Mouse (Mus musculus) kidney, adult 10 weeks (tissue): ENCODE results near the gene Tmem35b. TPM values are rescaled to one million over a fixed set of nuclear protein-coding genes. Genes with fewer than 3 reads are reported as not detected.

Experiments used
- polyA plus RNA-seq: library from polyadenylated mRNA; stranded (reverse); fragments of 350-450 nt; fragmentation: Illumina TruSeq; extraction: RNeasy Lipid Tissue Mini Kit (QIAGEN cat#74804); gene quantifications from one replicate; pipeline ENCODE4 v1.2.3, GENCODE M21; 2014; ENCODE audit warnings: low read depth, low replicate concordance

Gene Tmem35b
- polyA plus RNA-seq = 24.9 TPM

GRCm38 (mm10) chr4:127123391-127123790, at the start of gene Tmem35b:
Tmem35b (plus strand) TSS chr4:127123691.

GRCm38 (mm10) chr4:127076875-127077548, 46.5 kb upstream of the Tmem35b start, which contains the start of gene Zmym6:
Zmym6 (plus strand) TSS chr4:127077383.

GRCm38 (mm10) chr4:127168914-127169345, 45.4 kb downstream of the Tmem35b start, which contains the start of gene Dlgap3:
Dlgap3 (plus strand) TSS chr4:127169204.

Other genes starting within 250 kb of the Tmem35b start
- gene Zmym4, start 155.6 kb upstream of the Tmem35b start, polyA plus RNA-seq = 34.0 TPM
- gene Sfpq, start 102.4 kb upstream of the Tmem35b start, polyA plus RNA-seq = 298 TPM
- 10.2 TPM for gene Zmym1, start 62.5 kb upstream of the Tmem35b start, polyA plus RNA-seq
- 32.2 TPM for gene Zmym6, start 46.3 kb upstream of the Tmem35b start, polyA plus RNA-seq
- gene Dlgap3, start 45.5 kb downstream of the Tmem35b start, polyA plus RNA-seq = not detected
- gene Smim12, start 120.1 kb downstream of the Tmem35b start, polyA plus RNA-seq = 3.9 TPM
- gene Gja4, start 190.3 kb downstream of the Tmem35b start, polyA plus RNA-seq = not detected
- not detected for gene Gjb3, start 207.2 kb downstream of the Tmem35b start, polyA plus RNA-seq
- not detected for gene Gjb4, start 230.4 kb downstream of the Tmem35b start, polyA plus RNA-seq
- gene Gjb5, start 234.5 kb downstream of the Tmem35b start, polyA plus RNA-seq = not detected